Mouse (Mus musculus): Measurements from ENCODE around the gene Mcts1.

Gene Mcts1

DNA sequence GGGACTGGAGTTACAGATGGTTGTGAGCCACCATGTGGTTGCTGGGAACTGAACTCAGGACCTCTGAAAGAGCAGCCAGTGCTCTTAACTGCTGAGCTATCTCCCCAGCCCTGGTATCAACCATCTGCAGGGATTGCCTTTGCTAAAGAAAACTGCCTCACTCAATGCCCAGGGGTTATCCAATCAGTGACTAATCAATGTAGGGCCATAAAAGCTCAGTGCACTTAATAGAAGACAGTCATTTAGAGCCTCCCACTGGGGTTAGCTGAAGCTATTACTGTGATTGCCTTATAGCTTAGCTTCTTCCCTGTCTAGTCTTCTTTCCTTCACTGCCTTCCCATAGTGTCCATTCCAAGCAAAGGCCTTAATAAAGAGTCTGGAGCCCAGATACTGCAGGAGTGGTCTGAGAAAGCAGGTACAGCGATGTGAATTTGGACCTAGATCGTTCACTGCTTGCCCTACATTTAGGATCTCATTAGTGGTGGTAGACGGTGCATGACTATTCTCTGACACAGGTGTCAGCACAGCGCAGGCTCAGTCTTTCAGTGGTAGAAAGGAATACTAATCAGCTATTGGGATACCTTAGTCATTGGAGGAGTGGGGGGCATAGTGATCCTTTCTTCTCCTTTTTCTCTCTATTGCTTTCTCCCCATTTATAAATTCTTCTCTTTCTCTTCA, 56.0 kb downstream of the Mcts1 start:
- no peak for DNase-seq

Measured in liver (tissue).